Mouse (Mus musculus) MEL (cell line): ENCODE data around the gene Cdk20. TPM values are rescaled to one million over a fixed set of nuclear protein-coding genes. Genes with fewer than 3 reads are reported as not detected.

ENCODE experiments used
- DNase-seq: peaks from one replicate; pipeline ENCODE4 v3.0.0; 2011; ENCODE audit warnings: low read depth, low spot score
- H3K27ac ChIP-seq: 2 replicates; pipeline ENCODE4 v1.5.1; 2012; ENCODE audit warnings: low read depth, mild to moderate bottlenecking, control low read depth, low read length, moderate library complexity; ENCODE audit not compliant: control insufficient read depth
- H3K27me3 ChIP-seq, 2 experiments: fragments of 150-350 bp in 1 of 2; sonication (generic) in 1 of 2; 2 replicates each; pipeline ENCODE4 v1.6.1; 2012; ENCODE audit warnings: low read length in 2 of 2, mild to moderate bottlenecking in 2 of 2, improper control_type of control experiment in 1 of 2, moderate library complexity in 1 of 2; ENCODE audit not compliant: insufficient read depth in 2 of 2, control insufficient read depth in 1 of 2
- H3K36me3 ChIP-seq, 2 experiments: 2 replicates each; pipeline ENCODE4 v1.6.1; 2012 to 2014; ENCODE audit warnings: low read length in 2 of 2, improper control_type of control experiment in 1 of 2, inconsistent platforms in 1 of 2, mild to moderate bottlenecking in 1 of 2; ENCODE audit not compliant: insufficient read depth in 2 of 2, control insufficient read depth in 1 of 2
- H3K4me1 ChIP-seq, 2 experiments: fragments of 150-350 bp in 1 of 2; sonication (generic) in 1 of 2; 2 replicates each; pipeline ENCODE4 v1.6.1; 2012; ENCODE audit warnings: low read length in 2 of 2, improper control_type of control experiment in 1 of 2, mild to moderate bottlenecking in 1 of 2; ENCODE audit not compliant: insufficient read depth in 2 of 2, control insufficient read depth in 1 of 2
- H3K4me3 ChIP-seq, 2 experiments: fragments of 150-350 bp in 1 of 2; sonication (generic) in 1 of 2; 2 replicates each; pipeline ENCODE4 v1.5.1; 2012; ENCODE audit warnings: low read depth in 2 of 2, low read length in 2 of 2, mild to moderate bottlenecking in 2 of 2, moderate library complexity in 2 of 2, control low read depth in 1 of 2, improper control_type of control experiment in 1 of 2; ENCODE audit not compliant: control insufficient read depth in 1 of 2, insufficient read depth in 1 of 2
- H3K79me2 ChIP-seq: 2 replicates; pipeline ENCODE4 v1.6.1; 2012; ENCODE audit warnings: mild to moderate bottlenecking, low read length, moderate library complexity; ENCODE audit not compliant: control insufficient read depth, poor library complexity, insufficient read depth
- H3K9ac ChIP-seq: 2 replicates; pipeline ENCODE4 v1.6.1; 2012; ENCODE audit warnings: low read depth, mild to moderate bottlenecking, control low read depth, low read length, moderate library complexity; ENCODE audit not compliant: control insufficient read depth, poor library complexity, severe bottlenecking
- H3K9me3 ChIP-seq: fragments of 150-350 bp; sonication (generic); replicated peaks from 2 replicates; pipeline ENCODE4 v1.6.1; 2012; ENCODE audit warnings: mild to moderate bottlenecking, low read length, improper control_type of control experiment, moderate library complexity; ENCODE audit not compliant: insufficient read depth
- BHLHE40 ChIP-seq: IDR thresholded peaks from 2 replicates; pipeline ENCODE4 v1.6.1; 2012; ENCODE audit warnings: low read depth, mild to moderate bottlenecking, inconsistent platforms, low read length, improper control_type of control experiment, borderline replicate concordance
- CHD1 ChIP-seq: IDR thresholded peaks from 2 replicates; pipeline ENCODE4 v1.6.1; 2012; ENCODE audit warnings: low read depth, mild to moderate bottlenecking, inconsistent platforms, low read length, improper control_type of control experiment
- CHD2 ChIP-seq: IDR thresholded peaks from 2 replicates; pipeline ENCODE4 v1.6.1; 2011; ENCODE audit warnings: low read length, improper control_type of control experiment
- CTCF ChIP-seq, 3 experiments: IDR thresholded peaks in 2 of 3; conservative IDR thresholded peaks in 1 of 3; 2 replicates each; pipeline ENCODE4 v1.5.1; 2011 to 2012; ENCODE audit warnings: low read length in 3 of 3, low read depth in 2 of 3, mild to moderate bottlenecking in 2 of 3, improper control_type of control experiment in 1 of 3, inconsistent platforms in 1 of 3, mixed read lengths in 1 of 3, moderate library complexity in 1 of 3; ENCODE audit not compliant: control insufficient read depth in 1 of 3, insufficient read depth in 1 of 3, poor library complexity in 1 of 3, severe bottlenecking in 1 of 3
- E2F4 ChIP-seq: IDR thresholded peaks from 2 replicates; pipeline ENCODE4 v1.6.1; 2011; ENCODE audit warnings: low read depth, low read length, improper control_type of control experiment, borderline replicate concordance
- ELF1 ChIP-seq: IDR thresholded peaks from 2 replicates; pipeline ENCODE4 v1.6.1; 2014; ENCODE audit warnings: low read depth, mild to moderate bottlenecking, inconsistent platforms, low read length, improper control_type of control experiment, moderate library complexity
- EP300 ChIP-seq, 2 experiments: IDR thresholded peaks; 2 replicates each; pipeline ENCODE4 v1.6.1; 2011; ENCODE audit warnings: improper control_type of control experiment in 2 of 2, low read length in 2 of 2, low read depth in 1 of 2, mild to moderate bottlenecking in 1 of 2
- ETS1 ChIP-seq: IDR thresholded peaks from 2 replicates; pipeline ENCODE4 v1.6.1; 2012; ENCODE audit warnings: low read depth, mild to moderate bottlenecking, inconsistent platforms, low read length, improper control_type of control experiment, moderate library complexity
- GATA1 ChIP-seq: IDR thresholded peaks from 2 replicates; pipeline ENCODE4 v1.6.1; 2011; ENCODE audit warnings: low read depth, low read length, improper control_type of control experiment
- HCFC1 ChIP-seq: IDR thresholded peaks from 2 replicates; pipeline ENCODE4 v1.6.1; 2012; ENCODE audit warnings: low read depth, mild to moderate bottlenecking, inconsistent platforms, low read length, improper control_type of control experiment, moderate library complexity
- JUND ChIP-seq: IDR thresholded peaks from 2 replicates; pipeline ENCODE4 v1.6.1; 2011; ENCODE audit warnings: low read depth, mild to moderate bottlenecking, improper control_type of control experiment, low read length
- KAT2A ChIP-seq: conservative IDR thresholded peaks from 2 replicates; pipeline ENCODE4 v1.6.1; 2012; ENCODE audit warnings: low read depth, low read length, improper control_type of control experiment, inconsistent platforms
- MAFK ChIP-seq: IDR thresholded peaks from 2 replicates; pipeline ENCODE4 v1.6.1; 2011; ENCODE audit warnings: low read depth, mild to moderate bottlenecking, low read length, improper control_type of control experiment, borderline replicate concordance
- MAZ ChIP-seq: IDR thresholded peaks from 2 replicates; pipeline ENCODE4 v1.6.1; 2012; ENCODE audit warnings: low read depth, mild to moderate bottlenecking, inconsistent platforms, low read length, improper control_type of control experiment
- MEF2A ChIP-seq: IDR thresholded peaks from 2 replicates; pipeline ENCODE4 v1.6.1; 2014; ENCODE audit warnings: low read depth, mild to moderate bottlenecking, inconsistent platforms, low read length, improper control_type of control experiment; ENCODE audit not compliant: poor library complexity, insufficient replicate concordance, severe bottlenecking; ENCODE audit errors: extremely low read depth
- MYC ChIP-seq: IDR thresholded peaks from 2 replicates; pipeline ENCODE4 v1.6.1; 2011; ENCODE audit warnings: low read depth, mild to moderate bottlenecking, low read length, improper control_type of control experiment, moderate library complexity
- NELFE ChIP-seq: IDR thresholded peaks from 2 replicates; pipeline ENCODE4 v1.6.1; 2011; ENCODE audit warnings: low read depth, low read length, improper control_type of control experiment
- POLR2A ChIP-seq, 2 experiments: IDR thresholded peaks; 2 replicates each; pipeline ENCODE4 v1.6.1; 2011 to 2012; ENCODE audit warnings: low read length in 2 of 2, mild to moderate bottlenecking in 2 of 2, control low read depth in 1 of 2, improper control_type of control experiment in 1 of 2, low read depth in 1 of 2, moderate library complexity in 1 of 2; ENCODE audit not compliant: control insufficient read depth in 1 of 2, insufficient read depth in 1 of 2, poor library complexity in 1 of 2
- POLR2AphosphoS5 ChIP-seq: IDR thresholded peaks from 2 replicates; pipeline ENCODE4 v1.6.1; 2012; ENCODE audit warnings: low read depth, borderline replicate concordance, mild to moderate bottlenecking, inconsistent platforms, low read length, moderate library complexity, mixed read lengths
- RCOR1 ChIP-seq: IDR thresholded peaks from 2 replicates; pipeline ENCODE4 v1.6.1; 2012; ENCODE audit warnings: low read depth, mild to moderate bottlenecking, inconsistent platforms, low read length, improper control_type of control experiment
- TAL1 ChIP-seq: IDR thresholded peaks from 2 replicates; pipeline ENCODE4 v1.6.1; 2012; ENCODE audit warnings: mild to moderate bottlenecking, inconsistent platforms, low read length, moderate library complexity, mixed read lengths
- TBP ChIP-seq: IDR thresholded peaks from 2 replicates; pipeline ENCODE4 v1.8.0; 2011; ENCODE audit warnings: low read depth, low read length, improper control_type of control experiment
- TCF12 ChIP-seq: IDR thresholded peaks from 2 replicates; pipeline ENCODE4 v1.6.1; 2014; ENCODE audit warnings: low read depth, mild to moderate bottlenecking, inconsistent platforms, low read length, improper control_type of control experiment, moderate library complexity
- UBTF ChIP-seq: IDR thresholded peaks from 2 replicates; pipeline ENCODE4 v1.6.1; 2012; ENCODE audit warnings: low read depth, mild to moderate bottlenecking, inconsistent platforms, low read length, improper control_type of control experiment, moderate library complexity, borderline replicate concordance; ENCODE audit not compliant: insufficient read depth
- USF1 ChIP-seq: IDR thresholded peaks from 2 replicates; pipeline ENCODE4 v1.6.1; 2014; ENCODE audit warnings: low read depth, mild to moderate bottlenecking, inconsistent platforms, low read length, improper control_type of control experiment, moderate library complexity
- USF2 ChIP-seq, 2 experiments: IDR thresholded peaks; 2 replicates each; pipeline ENCODE4 v1.6.1; 2011 to 2012; ENCODE audit warnings: improper control_type of control experiment in 2 of 2, low read length in 2 of 2, borderline replicate concordance in 1 of 2, inconsistent platforms in 1 of 2, low read depth in 1 of 2, mild to moderate bottlenecking in 1 of 2; ENCODE audit not compliant: insufficient read depth in 1 of 2
- polyA plus RNA-seq, 2 experiments: library from polyadenylated mRNA; stranded (reverse) in 1 of 2; unstranded in 1 of 2; fragments of >175 nt in 1 of 2; fragments of >200 nt in 1 of 2; gene quantifications; 2 replicates each; pipeline versions ENCODE4 v1.2.1 to v1.2.4; 2012; ENCODE audit warnings: low replicate concordance in 2 of 2, low read depth in 1 of 2; ENCODE audit not compliant: insufficient read length in 2 of 2, insufficient read depth in 1 of 2, missing spikeins in 1 of 2
- total RNA-seq: library from RNA; depleted of rRNA; stranded (reverse); fragments of 300-350 nt; gene quantifications from 2 replicates; pipeline ENCODE4 v1.2.3, GENCODE M21; 2012

Gene Cdk20
- total and polyA plus RNA-seq, 3 experiments = 3.6 to 9.3 TPM; not detected in 1

DNA sequence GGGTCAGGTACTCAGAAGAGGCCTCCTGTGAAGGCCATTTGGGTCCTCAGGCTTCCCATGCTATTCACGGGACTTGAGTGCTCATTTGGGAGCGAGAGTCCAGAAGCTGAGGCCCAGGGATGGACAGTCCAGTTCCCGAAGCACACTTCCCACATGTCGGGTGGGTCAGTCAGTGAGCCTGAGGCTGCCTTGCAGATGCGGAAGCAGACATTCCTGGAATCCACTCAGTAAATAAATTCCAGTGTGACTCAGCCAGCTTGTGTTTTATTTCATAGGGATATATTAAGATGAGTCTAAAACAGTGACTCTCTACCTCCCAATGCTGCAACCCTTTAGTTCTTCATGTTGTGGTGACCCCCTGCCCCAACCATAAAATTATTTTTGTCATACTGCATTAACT is 7.4 kb downstream of the Cdk20 start:
- peaks cover 0 to 4% of the 10 kb centered on the region in 2 experiments; a peak in 2 of 4 replicates for H3K36me3 ChIP-seq
- TF ChIP-seq RCOR1 (no peak), USF2 (IDR thresholded peaks at IDR 0.05; ENCODE audit: borderline replicate concordance in 1 of 2, insufficient read depth in 1 of 2, low read depth in 1 of 2, low read length in 2 of 2) (no peak), POLR2A (IDR thresholded peaks at IDR 0.05; ENCODE audit: control insufficient read depth in 1 of 2, insufficient read depth in 1 of 2, low read depth in 1 of 2, low read length in 2 of 2, poor library complexity in 1 of 2) (no peak), HCFC1 (no peak), TBP (no peak), TAL1 (no peak), ELF1 (no peak), MAFK (no peak), KAT2A (no peak), CHD1 (no peak), ETS1 (no peak)
- TF ChIP-seq, all 39 proteins: peak for 0
- no peak overlapping the region for H3K9ac ChIP-seq
- peaks cover 0 to 4% of the 10 kb centered on the region in 2 experiments; a peak in 2 of 4 replicates for H3K4me1 ChIP-seq
- no peaks in the 10 kb centered on the region for H3K79me2 ChIP-seq
- DNase-seq = no peak
- no peak overlapping the region for H3K4me3 ChIP-seq
- no peaks in the 10 kb centered on the region for H3K9me3 ChIP-seq
- no peak overlapping the region for H3K27ac ChIP-seq
- no peaks in the 10 kb centered on the region for H3K27me3 ChIP-seq

DNA sequence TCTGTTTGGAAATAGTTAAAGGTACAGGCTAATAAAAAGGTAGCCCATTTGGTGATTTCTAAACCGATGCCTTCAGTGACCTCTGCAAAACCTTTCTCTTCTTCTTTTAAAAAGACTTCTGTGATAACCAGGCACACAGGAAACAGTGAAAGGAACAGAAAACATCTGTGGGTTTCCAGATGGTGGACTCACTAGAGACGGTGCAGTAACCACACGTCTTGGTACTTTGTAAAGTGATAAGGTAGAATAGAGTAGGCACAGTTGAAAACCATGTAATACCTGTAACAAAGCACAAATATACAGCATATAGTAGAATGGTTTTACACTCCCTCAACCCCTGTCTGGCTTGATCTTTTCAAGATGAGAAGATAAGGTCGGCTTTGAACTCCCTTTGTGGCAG is 8.5 kb downstream of the Cdk20 start:
- Histone ChIP-seq H3K36me3 (peaks cover 0 to 10% of the 10 kb centered on the region in 2 experiments; a peak in 2 of 4 replicates), H3K4me1 (peaks cover 4 to 6% of the 10 kb centered on the region in 2 experiments), H3K9ac (no peak overlapping the region), H3K4me3 (no peak overlapping the region), H3K27ac (no peak overlapping the region), H3K27me3 (no peaks in the 10 kb centered on the region), H3K79me2 (no peaks in the 10 kb centered on the region), H3K9me3 (no peaks in the 10 kb centered on the region)
- TF ChIP-seq EP300 (IDR thresholded peaks at IDR 0.05; ENCODE audit: low read depth in 1 of 2, low read length in 2 of 2) = peak; percentile 74 to 76
- TF ChIP-seq MYC = no peak
- TF ChIP-seq ETS1 = peak; percentile 69; the same call in 1 of the 2 replicates
- TF ChIP-seq CHD2 = no peak
- TF ChIP-seq E2F4 = no peak
- no peak for TF ChIP-seq CHD1
- no peak for TF ChIP-seq NELFE
- TF ChIP-seq POLR2AphosphoS5 = no peak
- peak; percentile 64 for TF ChIP-seq TCF12
- TF ChIP-seq RCOR1 = no peak
- TF ChIP-seq CTCF (IDR thresholded peaks at IDR 0.05 in 2 of 3, conservative IDR thresholded peaks at IDR 0.05 in 1 of 3; ENCODE audit: control insufficient read depth in 1 of 3, insufficient read depth in 1 of 3, low read depth in 2 of 3, low read length in 3 of 3, poor library complexity in 1 of 3, severe bottlenecking in 1 of 3) = no peak
- TF ChIP-seq KAT2A = no peak
- TF ChIP-seq UBTF = no peak
- TF ChIP-seq MEF2A = no peak
- TF ChIP-seq POLR2A (IDR thresholded peaks at IDR 0.05; ENCODE audit: control insufficient read depth in 1 of 2, insufficient read depth in 1 of 2, low read depth in 1 of 2, low read length in 2 of 2, poor library complexity in 1 of 2) = no peak
- no peak for TF ChIP-seq USF1
- TF ChIP-seq TAL1 = peak; percentile 77
- TF ChIP-seq GATA1 = peak; percentile 60
- no peak for TF ChIP-seq MAZ
- TF ChIP-seq BHLHE40 = no peak; the same call in 1 of the 2 replicates
- no peak for TF ChIP-seq HCFC1
- TF ChIP-seq JUND = no peak
- peak; percentile 63 for DNase-seq
